Mouse (Mus musculus): Measurements from ENCODE around the gene Ebpl.

- TF ChIP-seq CTCF (IDR thresholded peaks at IDR 0.05; ENCODE audit: low read depth) (no peak), EP300 (IDR thresholded peaks at IDR 0.05; ENCODE audit: low read depth) (no peak)
Observed at GRCm38 (mm10) chr14:61394745-61395144, 34.5 kb upstream of the Ebpl start.

All from liver, postnatal 0 days (tissue).